Mouse (Mus musculus): ENCODE measurements at regions not wholly inside any gene's neighbourhood (a gene's known extent, or its start where the extent isn't known, plus 50 kb on each side); places are given as distances from the start of the nearest gene placed in this dataset.

DNA sequence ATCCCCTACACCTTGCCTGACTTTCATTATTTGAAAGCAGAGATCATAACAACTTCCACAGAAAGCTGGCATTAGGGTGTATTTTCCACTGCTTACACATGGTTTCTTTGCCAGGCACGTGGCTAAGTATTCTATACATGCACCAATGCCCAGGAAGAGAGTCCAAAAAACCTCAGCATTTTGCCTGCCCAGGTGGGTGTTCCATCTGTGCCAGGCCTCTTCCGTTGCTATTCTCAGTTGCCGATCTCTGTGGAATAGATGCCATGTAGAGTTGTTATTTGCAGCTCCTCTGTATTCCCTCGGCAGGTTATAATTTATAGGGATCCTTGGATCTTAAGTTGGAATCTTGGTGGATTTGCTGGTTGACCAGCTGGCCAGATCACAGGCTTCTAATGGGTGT lies 161.3 kb downstream of the Gm5426 start:
- H3K4me3 ChIP-seq (replicated peaks; ENCODE audit: insufficient read depth, low read depth, low read length), result no peak overlapping the region
- no peak overlapping the region for H3K27ac ChIP-seq (ENCODE audit: insufficient read depth, low read length)
- H3K4me1 ChIP-seq (ENCODE audit: control insufficient read depth, insufficient read depth, low read length), result peaks cover 4% of the 10 kb centered on the region; the same call in 1 of the 2 replicates
- TF ChIP-seq CTCF (IDR thresholded peaks at IDR 0.05; ENCODE audit: borderline replicate concordance, insufficient read depth, low read depth, low read length), result no peak
- TF ChIP-seq POLR2A (IDR thresholded peaks at IDR 0.05; ENCODE audit: borderline replicate concordance, insufficient read depth, low read length), result no peak
- H3K27me3 ChIP-seq (ENCODE audit: control insufficient read depth, insufficient read depth, low read length), result no peaks in the 10 kb centered on the region
- 14% methylated on average over 4 of the region's 4 CpGs for WGBS
- DNase-seq, result peak; percentile 41 to 62

DNA sequence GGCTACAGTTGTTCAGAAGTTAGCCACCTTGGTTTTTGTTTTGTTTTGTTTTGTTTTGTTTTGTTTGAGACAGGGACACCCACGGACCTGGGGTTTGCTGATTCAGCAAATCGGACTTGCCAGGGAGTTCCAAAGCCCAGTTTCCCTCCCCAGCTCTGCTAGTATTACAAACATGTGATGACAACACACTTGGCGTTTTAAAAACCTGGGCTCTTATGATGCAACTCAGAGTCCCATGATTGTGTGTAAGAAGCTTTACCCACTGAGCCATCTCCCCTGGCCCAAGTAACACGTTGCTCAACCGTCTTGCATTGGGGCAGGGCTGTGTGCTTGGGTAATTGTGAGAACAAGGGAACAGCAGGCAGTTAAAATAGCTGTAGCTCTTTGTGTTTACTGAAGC lies 162.2 kb downstream of the Gm5426 start:
- 80% methylated on average over 5 of the region's 5 CpGs for WGBS
- H3K27ac ChIP-seq (ENCODE audit: insufficient read depth, low read length), result no peak overlapping the region

DNA sequence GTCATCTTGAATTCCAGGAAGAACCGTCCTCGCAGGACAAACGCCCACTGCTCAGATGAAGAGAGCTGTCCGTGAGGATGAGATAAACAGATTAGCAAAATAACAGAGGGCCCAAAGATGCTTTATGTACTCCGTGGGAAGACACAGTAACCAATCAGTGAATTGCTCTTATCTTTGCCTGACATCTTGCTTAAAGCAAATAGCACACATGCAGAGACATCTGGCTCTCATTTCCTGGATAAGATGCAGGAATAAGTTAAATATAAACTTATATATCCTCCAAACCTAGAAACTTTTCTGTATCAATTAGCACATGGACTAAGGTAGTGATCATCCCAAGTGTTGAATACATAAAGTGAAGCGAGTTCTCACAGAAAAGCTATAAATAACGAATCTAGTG lies 169.3 kb downstream of the Gm5426 start:
- WGBS, result 77% methylated on average over 7 of the region's 7 CpGs
- TF ChIP-seq CTCF (IDR thresholded peaks at IDR 0.05; ENCODE audit: borderline replicate concordance, insufficient read depth, low read depth, low read length), result no peak
- no peak overlapping the region for H3K4me3 ChIP-seq (replicated peaks; ENCODE audit: insufficient read depth, low read depth, low read length)

More for the DNA sequence above, 162.2 kb downstream of the Gm5426 start:
- H3K4me3 ChIP-seq (replicated peaks; ENCODE audit: insufficient read depth, low read depth, low read length), result no peak overlapping the region
- DNase-seq, result no peak
- H3K27me3 ChIP-seq (ENCODE audit: control insufficient read depth, insufficient read depth, low read length), result no peaks in the 10 kb centered on the region
- TF ChIP-seq POLR2A (IDR thresholded peaks at IDR 0.05; ENCODE audit: borderline replicate concordance, insufficient read depth, low read length) (no peak), CTCF (IDR thresholded peaks at IDR 0.05; ENCODE audit: borderline replicate concordance, insufficient read depth, low read depth, low read length) (no peak)
- no peaks in the 10 kb centered on the region; the same call in 1 of the 2 replicates for H3K4me1 ChIP-seq (ENCODE audit: control insufficient read depth, insufficient read depth, low read length)

DNA sequence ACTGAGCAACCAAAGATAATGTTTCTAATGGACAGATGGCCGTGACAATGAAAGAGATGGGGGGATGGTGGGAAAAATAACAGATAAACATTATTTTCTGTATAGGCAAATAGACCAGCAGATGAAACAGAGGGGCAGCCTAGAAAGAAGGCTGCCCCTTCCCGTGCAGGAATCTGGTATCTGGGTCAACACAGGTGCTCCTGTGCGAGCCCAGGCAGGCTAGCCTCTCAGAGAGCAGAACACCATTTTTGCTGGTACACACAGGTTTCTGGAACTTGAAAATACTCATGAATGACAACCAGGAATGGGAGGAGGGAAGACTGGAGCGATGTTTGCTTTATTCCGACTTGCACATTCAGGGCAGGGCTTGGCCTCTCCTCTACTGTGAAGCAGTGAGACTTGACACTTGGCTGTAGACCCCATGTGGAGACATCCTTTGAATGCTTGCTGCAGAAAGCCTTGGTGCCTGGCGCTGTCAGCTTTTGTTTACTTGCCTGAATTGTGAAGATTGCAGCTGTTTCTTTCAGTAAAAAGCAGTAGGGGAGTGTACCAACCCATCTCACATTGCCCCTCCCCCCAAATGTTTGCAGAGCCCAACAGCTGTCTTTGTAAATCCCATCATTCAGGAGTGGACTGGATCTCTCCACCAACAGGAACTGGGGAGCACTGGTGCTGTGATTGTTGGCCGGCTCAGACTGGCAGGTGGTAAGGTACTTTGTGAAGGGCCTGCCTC lies 172.5 kb downstream of the Gm5426 start:
- no peaks in the 10 kb centered on the region for H3K27me3 ChIP-seq (ENCODE audit: control insufficient read depth, insufficient read depth, low read length)
- no peak overlapping the region for H3K27ac ChIP-seq (ENCODE audit: insufficient read depth, low read length)
- TF ChIP-seq POLR2A (IDR thresholded peaks at IDR 0.05; ENCODE audit: borderline replicate concordance, insufficient read depth, low read length) (no peak), CTCF (IDR thresholded peaks at IDR 0.05; ENCODE audit: borderline replicate concordance, insufficient read depth, low read depth, low read length) (no peak)
- DNase-seq, result peak; percentile 43 to 52
- WGBS, result 10% methylated on average over 7 of the region's 7 CpGs
- H3K4me1 ChIP-seq (ENCODE audit: control insufficient read depth, insufficient read depth, low read length), result peaks cover 6% of the 10 kb centered on the region; the same call in 1 of the 2 replicates
- no peak overlapping the region for H3K4me3 ChIP-seq (replicated peaks; ENCODE audit: insufficient read depth, low read depth, low read length)

More for the DNA sequence above, 169.3 kb downstream of the Gm5426 start:
- no peak for DNase-seq
- no peaks in the 10 kb centered on the region for H3K27me3 ChIP-seq (ENCODE audit: control insufficient read depth, insufficient read depth, low read length)
- no peak overlapping the region for H3K27ac ChIP-seq (ENCODE audit: insufficient read depth, low read length)
- H3K4me1 ChIP-seq (ENCODE audit: control insufficient read depth, insufficient read depth, low read length), result peaks cover 6% of the 10 kb centered on the region; the same call in 1 of the 2 replicates

DNA sequence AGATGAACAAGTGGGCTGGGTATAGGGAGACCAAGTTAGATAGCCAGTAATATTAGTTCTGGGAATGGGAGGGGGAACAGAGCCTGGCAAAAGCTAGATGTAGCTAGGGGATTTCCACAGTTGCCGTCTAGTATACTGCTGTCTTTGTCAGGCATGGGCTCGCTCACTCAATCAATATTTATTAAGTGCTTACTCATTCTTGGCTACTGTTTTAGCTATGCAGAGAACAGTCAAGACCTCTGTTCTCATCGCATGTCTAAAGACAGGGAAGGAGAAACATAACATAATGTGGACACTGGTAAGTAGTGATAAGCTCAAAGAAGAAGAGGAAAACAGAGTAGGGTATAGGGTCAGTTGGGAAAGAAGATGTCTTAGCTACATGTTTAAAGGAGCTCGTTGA lies 173.4 kb downstream of the Gm5426 start:
- WGBS, result 86% methylated on average over 4 of the region's 4 CpGs
- H3K4me3 ChIP-seq (replicated peaks; ENCODE audit: insufficient read depth, low read depth, low read length), result no peak overlapping the region
- TF ChIP-seq POLR2A (IDR thresholded peaks at IDR 0.05; ENCODE audit: borderline replicate concordance, insufficient read depth, low read length) (no peak), CTCF (IDR thresholded peaks at IDR 0.05; ENCODE audit: borderline replicate concordance, insufficient read depth, low read depth, low read length) (no peak)

DNA sequence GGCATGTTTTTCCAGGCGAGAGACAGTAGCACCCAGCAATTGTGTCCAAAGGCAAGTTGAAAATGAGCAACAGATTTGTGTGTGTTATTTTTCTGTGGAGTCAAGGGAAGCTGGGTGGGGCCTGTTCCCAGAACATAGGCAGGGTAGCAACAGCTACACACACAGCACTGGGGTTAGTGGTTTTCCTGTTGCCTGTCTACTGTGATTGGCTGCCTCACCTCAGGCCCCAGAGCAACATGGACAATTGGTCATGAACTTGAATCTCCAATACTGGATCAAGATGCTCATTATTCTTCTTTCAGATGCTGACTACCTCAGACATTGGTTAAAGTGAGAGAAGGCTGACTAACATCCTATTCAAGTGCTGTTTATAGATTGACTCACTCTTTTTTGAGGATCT lies 188.9 kb downstream of the Gm5426 start:
- Histone ChIP-seq H3K27me3 (ENCODE audit: control insufficient read depth, insufficient read depth, low read length) (no peaks in the 10 kb centered on the region; the same call in 1 of the 2 replicates), H3K4me3 (replicated peaks; ENCODE audit: insufficient read depth, low read depth, low read length) (no peak overlapping the region), H3K4me1 (ENCODE audit: control insufficient read depth, insufficient read depth, low read length) (no peaks in the 10 kb centered on the region), H3K27ac (ENCODE audit: insufficient read depth, low read length) (no peak overlapping the region)
- DNase-seq, result no peak
- TF ChIP-seq POLR2A (IDR thresholded peaks at IDR 0.05; ENCODE audit: borderline replicate concordance, insufficient read depth, low read length), result no peak
- TF ChIP-seq CTCF (IDR thresholded peaks at IDR 0.05; ENCODE audit: borderline replicate concordance, insufficient read depth, low read depth, low read length), result no peak
- WGBS, result 97% methylated on average over 1 of the region's 1 CpGs

More for the DNA sequence above, 173.4 kb downstream of the Gm5426 start:
- no peak overlapping the region for H3K27ac ChIP-seq (ENCODE audit: insufficient read depth, low read length)
- no peaks in the 10 kb centered on the region for H3K27me3 ChIP-seq (ENCODE audit: control insufficient read depth, insufficient read depth, low read length)
- peaks cover 6% of the 10 kb centered on the region; the same call in 1 of the 2 replicates for H3K4me1 ChIP-seq (ENCODE audit: control insufficient read depth, insufficient read depth, low read length)
- DNase-seq, result no peak

DNA sequence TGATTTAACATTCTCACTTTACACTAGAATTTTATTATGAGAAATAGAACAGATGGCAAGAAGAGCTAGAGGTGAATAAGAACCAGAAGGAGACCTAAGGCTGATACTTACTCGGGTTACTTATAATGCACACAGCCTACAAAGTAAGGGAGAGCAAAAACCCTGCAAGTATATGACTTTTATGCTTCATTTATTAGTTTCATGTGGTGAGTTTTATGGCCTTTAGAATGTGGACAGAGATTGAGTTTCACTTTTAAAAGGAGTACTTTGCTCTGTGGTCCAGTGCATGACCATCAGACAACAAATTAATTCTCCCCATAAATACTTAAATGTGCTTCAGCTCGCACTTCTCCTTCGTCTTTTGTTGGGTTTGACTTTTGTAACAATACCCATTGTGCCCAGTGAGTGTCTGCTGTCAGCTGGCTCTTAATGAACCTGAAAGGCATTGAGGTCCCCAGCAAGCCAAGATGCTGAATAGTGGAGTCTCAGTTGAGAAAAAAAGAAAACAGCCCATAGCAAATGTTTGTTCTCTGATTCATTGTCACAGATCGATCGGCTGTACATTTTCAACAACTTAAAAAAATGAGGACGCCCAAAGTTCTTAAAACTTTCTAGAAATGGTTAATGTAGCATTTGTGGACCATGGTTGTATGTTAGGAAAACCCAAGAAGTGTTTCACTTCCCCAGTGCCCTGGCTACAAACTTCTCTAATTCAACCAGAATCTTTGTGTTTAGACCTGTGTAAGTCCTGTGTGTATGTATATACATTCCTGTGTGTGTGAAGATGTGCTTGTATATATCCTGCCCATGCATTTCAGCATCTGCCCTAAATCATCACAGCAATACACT lies 194.5 kb downstream of the Gm5426 start:
- Histone ChIP-seq H3K4me3 (replicated peaks; ENCODE audit: insufficient read depth, low read depth, low read length) (no peak overlapping the region), H3K27ac (ENCODE audit: insufficient read depth, low read length) (no peak overlapping the region), H3K27me3 (ENCODE audit: control insufficient read depth, insufficient read depth, low read length) (no peaks in the 10 kb centered on the region; the same call in 1 of the 2 replicates), H3K4me1 (ENCODE audit: control insufficient read depth, insufficient read depth, low read length) (no peaks in the 10 kb centered on the region)
- WGBS, result 65% methylated on average over 6 of the region's 6 CpGs
- no peak for DNase-seq
- TF ChIP-seq CTCF (IDR thresholded peaks at IDR 0.05; ENCODE audit: borderline replicate concordance, insufficient read depth, low read depth, low read length) (no peak), POLR2A (IDR thresholded peaks at IDR 0.05; ENCODE audit: borderline replicate concordance, insufficient read depth, low read length) (no peak)

Measured in cerebellum, adult 2 months (tissue).